Mouse (Mus musculus) lung, adult 2 months (tissue): ENCODE measurements around the gene Smim20.

Experiments used
- CTCF ChIP-seq: fragments of 200-500 bp; IDR thresholded peaks from 2 replicates; pipeline ENCODE4 v1.5.1; 2011; ENCODE audit warnings: mild to moderate bottlenecking, low read length, control low read depth; ENCODE audit not compliant: insufficient read depth
- POLR2A ChIP-seq: fragments of 200-500 bp; IDR thresholded peaks from 2 replicates; pipeline ENCODE4 v1.6.1; 2011; ENCODE audit warnings: low read depth, mild to moderate bottlenecking, control low read depth, low read length, borderline replicate concordance; ENCODE audit errors: extremely low read depth

DNA sequence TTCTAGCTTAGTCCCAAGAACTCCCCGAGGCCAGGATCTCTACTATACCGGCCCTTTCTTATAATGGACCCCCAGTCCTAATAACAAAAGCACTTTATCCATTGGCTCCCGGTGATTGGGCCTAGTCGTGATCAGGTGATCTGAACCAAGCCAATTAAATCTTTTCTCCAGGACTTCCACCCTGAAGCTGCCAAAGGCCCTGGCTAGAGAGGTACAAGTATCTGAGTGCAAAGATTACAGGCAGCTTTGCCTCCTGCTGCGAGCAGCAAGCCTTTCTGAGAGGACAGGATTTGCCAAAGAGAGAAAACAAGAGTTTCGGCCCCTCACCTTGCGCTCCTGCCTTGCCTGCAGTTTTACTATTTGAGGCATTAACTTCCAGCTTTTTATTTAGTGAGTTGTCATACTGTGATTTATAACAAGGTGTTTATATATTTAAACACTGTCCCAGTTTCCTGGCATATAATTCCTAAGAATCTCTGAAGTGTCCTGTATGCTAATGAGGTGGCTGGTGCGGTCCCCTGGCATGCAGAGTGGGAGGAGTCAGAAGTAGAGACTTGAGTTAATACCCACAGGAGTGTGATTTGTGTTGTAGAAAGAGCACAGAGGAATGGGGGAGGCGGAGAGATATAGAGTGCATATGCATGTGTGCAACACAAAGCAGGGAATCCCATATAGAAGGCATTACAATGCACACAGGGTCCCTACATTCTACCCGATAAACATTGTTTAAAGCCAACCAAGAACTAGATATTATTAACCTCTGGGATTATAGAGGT is 36.2 kb downstream of the Smim20 start:
- no peak for TF ChIP-seq CTCF
- no peak for TF ChIP-seq POLR2A
